Mouse (Mus musculus) A20 (cell line): ENCODE data around the gene Fbxl5.

ENCODE experiments used
- DNase-seq: peaks from one replicate; pipeline ENCODE4 v3.0.0-alpha.2; 2011; ENCODE audit warnings: low read depth, low spot score

Gene Fbxl5

DNA sequence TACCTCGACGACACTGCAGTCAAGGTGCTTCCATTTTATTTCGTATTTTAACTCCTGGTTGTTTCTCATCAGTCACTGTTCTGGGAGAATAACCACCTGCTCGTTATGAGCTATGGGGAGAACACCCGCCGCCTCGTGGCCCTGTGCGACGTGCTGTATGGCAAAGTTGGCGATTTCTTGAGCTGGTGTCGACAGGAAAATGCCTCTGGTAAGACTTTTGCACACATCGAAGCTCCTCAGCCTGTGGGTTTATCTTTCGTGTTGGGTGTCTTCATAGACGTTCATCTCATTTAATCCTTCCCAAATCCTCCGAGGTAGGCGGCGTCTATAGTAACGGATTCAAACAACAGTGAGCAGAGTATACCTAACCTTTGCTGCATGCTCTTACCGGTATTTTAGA lies at the start of gene Fbxl5:
Gene Fbxl5, minus strand, starts transcription at position 101 of the 400 bp plus-strand sequence.
- no peak for DNase-seq

DNA sequence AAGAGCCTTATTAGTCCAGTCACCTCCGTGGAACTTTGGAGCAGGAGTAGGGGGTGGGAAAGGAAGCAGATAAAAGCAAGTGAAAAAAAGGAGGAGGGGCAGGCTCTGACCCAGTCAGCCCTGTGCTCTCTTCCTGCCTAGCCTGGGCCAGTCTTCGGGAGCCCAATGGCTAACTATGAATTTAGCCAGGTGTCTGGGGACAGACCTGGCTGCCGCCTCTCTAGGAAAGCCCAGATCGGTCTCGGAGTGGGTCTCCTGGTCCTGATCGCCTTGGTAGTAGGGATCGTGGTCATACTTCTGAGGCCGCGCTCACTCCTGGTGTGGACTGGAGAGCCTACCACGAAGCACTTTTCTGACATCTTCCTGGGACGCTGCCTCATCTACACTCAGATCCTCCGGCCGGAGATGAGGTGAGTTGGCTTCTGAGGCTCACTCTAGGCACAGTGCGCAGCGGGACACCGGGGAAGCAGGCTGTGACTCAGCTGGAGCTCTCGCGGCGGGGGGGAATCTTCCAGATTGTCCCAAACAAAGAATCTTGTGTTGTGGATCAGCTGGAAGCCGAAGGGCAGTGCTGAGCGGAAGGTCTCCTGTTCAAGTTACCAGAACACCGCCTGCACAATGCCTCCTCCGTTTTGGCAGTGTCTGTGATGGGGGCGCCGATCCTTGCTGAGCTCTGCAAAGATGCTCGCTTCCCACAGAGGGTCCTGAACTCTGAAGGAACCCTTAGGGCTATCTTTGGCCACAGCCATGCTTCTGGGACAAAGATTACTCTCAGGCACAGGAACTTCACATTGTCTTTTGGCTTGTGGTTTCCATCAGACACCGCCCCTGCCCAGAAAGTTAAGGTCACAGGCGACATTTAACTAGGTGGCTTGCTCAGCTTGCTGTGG lies 47.5 kb upstream of the Fbxl5 start:
- no peak for DNase-seq

DNA sequence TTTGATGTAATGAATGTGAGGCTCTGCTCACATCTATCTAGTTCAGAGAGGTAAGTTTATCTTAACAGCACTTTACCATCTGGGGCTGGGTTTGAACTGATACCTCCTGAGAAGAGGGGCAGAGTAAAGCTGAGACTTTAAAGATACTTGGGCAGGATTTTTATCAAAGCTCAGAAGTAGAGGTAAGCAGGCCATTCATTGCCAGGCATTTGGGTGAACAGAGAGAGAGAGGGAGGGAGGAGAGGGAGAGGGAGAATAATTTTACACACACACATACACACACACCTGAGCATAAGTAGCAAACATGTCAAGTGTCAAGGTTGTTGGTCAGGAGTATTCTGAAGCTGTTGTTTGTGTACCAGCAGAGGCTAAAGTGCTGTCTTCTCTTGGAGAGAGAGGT lies 46.8 kb upstream of the Fbxl5 start, which contains the start of gene Cd38:
Gene Cd38, plus strand, starts transcription at position 301 of the 400 bp plus-strand sequence.
- no peak for DNase-seq

DNA sequence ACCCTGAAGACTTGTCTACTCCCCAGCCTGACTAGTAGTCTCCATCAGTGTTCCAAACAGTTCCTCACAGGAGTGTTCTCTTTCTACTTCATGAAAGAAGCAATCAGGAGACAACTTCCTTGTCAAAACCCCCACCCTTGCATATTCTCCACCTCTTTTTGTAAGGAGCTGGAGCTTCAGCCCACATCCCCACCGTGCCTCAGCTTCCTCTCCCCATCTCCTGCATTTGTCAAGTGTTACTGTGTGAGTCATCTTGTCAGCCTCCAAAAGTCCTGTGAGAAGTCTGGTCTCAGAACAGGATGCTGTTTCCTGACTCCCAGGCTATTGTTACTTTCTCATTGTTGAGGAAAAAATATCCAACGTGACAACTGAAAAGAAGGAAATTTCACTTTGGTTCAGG lies 43.9 kb upstream of the Fbxl5 start:
- no peak for DNase-seq

DNA sequence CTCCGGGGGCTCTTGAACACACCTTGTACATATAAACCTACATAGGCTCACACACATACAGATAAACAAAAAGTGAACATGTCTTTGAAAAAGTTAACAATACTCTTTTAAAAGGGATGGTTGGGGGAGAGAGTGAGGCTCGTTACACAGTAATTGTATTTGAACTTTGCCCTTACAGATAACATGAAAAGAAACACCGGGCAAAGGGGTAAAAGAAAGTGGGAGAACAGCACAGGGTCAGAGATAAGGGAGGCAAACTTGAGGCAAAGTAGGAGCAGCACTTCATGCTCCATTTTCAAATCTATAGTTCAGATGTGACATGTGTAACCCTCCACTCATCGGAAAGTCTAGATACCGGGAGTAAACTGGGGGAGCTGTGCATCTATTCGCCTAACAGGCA lies 42.2 kb upstream of the Fbxl5 start:
- no peak for DNase-seq

DNA sequence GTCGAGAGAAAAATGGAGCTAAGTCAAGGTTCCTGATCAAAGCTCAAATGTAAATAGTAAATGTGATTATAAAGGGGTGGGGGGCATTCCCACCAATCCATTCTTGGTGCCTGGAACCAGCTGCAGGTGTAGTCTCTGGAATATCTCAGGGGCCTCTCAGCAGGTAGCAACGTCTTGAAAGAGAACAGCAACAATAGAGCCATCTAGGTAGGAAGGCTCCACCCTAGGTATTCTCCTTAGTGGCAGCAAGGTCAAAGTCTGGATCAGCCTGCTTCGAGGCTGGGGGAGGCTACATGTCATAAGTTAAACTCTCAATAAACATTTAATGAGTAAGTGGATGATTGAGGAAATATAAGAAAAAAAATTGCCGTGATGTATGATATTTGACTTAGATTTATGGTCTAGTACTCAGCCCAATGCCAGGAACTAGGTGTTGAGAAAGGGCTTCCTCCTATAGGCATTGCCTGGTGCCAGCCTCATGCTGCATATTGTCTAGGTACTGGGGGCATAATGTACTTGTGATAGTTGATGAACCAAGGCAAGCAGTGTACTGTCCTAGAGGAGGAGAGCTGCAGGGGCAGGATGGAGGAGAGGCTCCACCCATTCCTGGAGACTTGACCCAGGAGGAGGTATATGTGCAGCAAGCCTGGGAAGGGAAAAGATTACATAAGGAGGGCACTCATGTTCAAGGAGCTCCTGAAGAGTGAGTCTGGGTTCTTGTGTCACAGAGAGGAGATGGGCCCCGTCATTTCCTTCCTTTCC lies 39.4 kb upstream of the Fbxl5 start:
- no peak for DNase-seq

DNA sequence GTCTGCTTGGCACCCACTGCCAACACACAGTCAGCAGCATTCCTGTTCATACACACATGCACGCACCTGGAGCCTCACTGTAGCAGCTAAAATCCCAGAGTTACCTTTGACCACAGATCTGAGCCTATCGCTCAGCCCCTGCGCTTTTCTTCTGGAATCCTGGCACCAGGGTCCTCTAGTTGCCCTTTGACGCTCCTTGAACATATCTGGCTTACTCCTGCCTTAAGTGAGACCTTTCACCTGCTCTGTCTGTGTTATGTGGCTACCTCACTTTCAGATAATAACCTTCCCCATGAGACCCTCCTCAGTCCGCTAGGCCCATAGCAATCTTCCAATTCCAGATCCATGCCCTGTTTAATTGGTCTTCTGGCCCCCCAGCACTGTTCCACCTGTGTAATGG lies 38.7 kb upstream of the Fbxl5 start:
- DNase-seq, result no peak

DNA sequence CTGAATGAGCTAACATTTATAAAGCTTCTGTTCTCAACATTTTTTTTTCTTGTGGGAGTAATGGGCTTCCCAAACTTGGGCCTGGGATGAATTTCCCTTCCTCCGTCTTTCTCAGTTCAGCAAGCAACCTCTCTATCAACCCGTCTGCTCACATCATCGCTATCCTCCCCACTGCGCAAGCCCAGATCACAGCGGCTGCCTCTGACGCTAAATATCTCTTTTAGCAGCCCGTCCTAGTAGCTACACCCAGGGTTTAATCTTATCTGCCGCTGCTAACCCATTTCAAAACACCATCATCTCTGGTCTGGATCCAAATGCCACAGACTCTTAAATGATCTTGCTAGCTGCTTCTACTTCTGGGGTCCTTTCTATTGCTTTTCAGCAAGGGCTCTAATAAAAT lies 38.2 kb upstream of the Fbxl5 start:
- no peak for DNase-seq

DNA sequence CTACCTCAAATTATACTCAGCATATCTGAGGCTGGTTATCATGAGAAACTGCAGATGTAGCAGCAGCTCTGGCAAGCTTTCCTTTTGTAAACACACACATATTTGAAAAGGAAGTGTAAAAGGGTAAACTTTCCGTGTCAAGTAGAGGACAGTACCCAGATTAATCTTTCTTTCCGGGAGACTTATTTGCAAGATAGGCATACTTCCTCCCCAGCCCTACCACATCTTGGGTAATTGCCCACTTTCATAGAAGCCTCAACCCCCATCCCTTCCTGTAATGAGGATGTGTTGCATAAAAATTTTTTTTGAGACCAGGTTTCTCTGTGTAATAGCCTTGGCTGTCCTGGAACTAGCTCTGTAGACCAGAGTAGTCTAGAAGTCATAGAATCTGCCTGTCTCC lies 34.3 kb upstream of the Fbxl5 start:
- DNase-seq, result peak; percentile 69

DNA sequence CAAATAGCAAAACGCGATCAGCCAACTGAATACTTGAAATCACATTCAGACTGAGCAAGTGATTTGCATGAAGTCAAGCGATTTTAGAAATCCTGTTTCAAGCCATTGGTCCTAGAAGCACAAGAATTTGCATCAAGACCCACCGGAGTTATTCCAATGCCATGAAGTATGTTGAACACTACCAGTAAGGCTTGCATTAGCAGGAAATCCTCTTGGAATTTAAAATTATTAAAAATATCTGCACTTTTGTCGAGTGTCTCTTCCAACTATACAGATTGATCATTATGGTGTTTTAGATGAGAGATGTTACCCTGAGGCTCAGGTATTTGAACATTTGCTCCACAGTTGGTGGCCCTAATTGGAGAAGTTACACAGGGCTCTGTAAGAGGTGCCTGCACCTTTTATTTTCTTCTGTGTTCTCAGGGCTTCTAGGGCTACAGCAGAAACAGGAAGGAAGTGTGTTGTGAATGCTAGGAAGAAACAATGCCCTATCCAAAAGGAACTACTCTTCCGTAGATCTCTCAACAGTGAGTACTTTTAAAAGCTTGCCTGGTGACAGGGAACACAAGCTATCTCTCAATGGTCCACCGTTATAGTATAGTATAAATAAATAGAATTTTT lies 32.5 kb upstream of the Fbxl5 start:
- DNase-seq, result peak; percentile 19

DNA sequence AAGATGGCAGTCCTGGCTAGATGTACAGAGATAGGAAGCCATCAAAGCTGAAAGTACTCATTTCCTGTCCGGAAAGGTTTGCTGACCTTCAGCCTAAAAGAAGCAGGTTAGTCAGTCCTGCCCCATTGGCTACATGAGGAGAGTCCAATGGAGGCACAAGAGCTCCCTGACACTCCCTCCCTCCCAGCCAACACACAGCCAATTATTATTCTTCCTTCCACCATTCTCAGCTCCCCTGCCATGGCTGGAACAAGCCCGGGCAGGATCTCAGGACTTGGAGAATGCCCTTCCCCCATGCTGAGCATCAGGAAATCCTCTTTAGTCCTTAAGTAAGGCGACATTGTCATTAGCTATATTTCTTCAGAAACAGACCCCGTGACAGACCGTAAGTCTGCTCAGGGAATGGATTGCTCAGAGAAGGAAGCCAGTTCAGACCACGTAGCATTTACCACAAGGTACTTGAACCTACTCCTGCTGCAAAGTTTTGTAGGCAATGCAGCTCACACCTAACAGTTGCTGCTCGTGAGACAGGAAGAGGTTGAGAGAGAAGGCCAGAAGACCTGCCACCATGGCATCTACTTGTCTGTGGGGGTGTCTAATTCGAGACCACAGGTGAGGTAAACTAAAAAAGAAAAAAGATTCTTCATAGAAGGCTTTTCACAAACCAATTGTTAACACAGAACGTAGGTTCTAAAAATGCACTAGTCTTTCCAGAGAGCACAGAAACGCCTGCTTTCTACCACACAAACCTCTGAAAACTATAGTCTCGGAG lies 31.8 kb upstream of the Fbxl5 start:
- DNase-seq, result peak; percentile 5

DNA sequence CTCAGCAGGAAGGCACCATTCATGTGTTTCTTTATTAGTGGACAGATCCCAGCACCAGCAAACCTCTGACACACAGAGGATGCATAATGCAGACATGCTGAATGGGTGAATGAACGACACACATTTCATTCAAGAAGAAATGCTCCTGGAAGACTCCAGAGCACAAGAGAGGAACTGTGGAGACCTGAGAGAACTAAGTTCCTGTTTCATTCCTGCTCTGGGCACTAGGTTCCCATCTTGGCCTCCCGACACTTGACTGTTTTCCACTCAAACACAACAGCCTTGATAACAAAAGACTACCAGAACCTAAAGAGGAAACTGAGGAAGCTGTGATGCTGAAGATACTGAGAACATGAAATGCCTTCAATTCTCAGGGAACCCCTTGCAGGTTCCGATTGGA lies 26.8 kb upstream of the Fbxl5 start:
- DNase-seq, result peak; percentile 17

DNA sequence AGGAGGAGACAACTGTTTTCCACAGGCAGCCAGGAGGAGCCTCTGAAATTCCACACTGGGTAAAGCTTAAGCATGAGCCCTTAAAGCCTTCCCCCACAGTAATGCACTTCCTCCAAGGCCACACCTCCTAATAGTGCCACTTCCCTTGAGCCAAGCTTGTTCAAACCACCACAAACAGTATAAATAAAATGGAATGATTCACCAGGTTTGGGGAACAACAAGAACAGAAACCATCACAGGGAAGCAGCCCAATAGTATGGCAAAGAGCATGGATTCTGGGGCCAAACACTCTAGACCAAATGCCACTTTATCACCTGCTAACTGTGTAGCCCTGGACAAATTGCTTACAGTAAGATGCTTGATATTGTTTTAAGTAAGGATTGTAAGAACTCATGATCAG lies 26.1 kb upstream of the Fbxl5 start:
- no peak for DNase-seq

DNA sequence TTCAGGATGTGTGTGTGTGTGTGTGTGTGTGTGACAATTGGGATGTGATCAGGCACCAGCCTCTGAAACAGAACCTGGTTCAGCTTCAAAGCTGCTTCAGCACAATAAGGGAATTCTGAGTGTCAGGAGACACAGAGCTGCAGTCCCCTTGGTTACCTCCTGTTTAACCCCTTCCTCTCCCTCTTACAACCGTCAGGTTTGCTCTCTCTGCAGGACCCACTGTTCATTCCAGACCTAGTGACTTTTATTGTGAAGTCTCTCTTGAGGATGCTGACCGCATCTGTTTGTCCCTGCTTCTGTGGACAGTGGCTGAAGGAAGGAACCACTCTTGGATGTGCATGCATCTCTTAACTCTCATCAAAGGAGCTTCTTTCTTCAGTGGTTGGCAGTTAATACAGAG lies 24.8 kb upstream of the Fbxl5 start:
- DNase-seq, result no peak

DNA sequence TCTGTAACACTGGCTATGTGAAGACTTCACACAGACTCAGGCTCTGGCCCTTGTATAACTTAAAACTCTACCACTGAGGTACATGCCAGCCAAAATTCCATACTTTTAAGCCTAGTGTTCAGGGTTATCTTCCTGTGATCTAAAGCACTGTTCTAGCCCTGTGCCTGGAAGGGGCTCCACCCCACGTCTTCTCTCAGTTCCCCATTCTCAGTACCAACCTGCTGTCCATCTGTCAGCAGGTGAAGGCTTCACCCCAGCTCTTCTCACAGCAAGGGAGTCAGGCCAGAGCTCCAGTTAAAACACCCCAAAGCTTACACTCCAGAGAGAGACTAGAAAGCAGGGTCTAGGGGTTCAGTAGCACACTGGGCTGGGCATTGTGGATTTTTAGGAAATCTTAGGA lies 24.2 kb upstream of the Fbxl5 start:
- DNase-seq, result peak; percentile 79

DNA sequence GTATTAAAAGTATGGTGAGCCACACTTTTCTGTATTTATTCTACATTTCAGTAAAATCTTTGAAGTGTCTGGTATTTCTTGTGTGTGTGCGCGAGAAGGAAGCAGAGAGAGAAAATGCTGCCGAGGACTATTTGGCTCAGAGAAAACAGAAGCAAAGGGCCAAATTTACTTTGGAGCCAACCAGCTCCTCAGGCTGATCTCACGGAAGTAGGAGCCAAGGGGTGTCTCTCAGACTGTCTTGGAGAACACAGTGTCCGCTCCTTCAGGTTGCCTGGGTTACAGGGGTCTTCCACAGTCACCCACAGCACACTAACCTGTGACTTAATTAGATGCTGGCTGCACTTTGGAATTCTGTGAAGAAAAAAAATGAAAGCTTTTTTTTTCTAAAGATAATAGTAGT lies 23.6 kb upstream of the Fbxl5 start:
- no peak for DNase-seq

DNA sequence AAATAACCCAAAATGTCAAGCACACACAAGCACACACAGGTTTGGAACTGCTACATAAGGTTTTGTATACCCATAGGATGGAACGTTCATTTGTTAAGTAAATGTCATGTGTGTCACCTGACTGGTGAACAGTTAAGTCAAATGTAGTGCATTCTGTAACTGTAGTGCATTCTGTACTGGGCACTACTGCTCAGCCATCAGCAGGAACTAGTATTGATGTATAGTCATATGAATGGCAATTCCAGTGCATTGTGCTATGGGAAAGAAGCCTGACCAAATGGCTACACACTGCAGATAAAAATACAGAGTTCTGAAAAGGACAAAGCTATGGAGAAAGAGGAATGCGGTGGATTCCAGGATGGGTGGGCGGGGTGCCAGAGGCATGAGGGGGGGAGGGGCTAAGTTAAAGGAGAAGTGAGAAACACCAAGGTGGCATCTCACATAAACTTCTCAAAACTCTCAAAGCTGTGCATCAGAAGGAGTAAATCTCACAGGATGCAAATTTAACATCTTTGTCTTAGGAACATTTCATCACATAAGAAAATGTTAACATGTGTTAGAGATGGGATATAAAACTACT lies 21.2 kb upstream of the Fbxl5 start:
- peak; percentile 49 for DNase-seq

DNA sequence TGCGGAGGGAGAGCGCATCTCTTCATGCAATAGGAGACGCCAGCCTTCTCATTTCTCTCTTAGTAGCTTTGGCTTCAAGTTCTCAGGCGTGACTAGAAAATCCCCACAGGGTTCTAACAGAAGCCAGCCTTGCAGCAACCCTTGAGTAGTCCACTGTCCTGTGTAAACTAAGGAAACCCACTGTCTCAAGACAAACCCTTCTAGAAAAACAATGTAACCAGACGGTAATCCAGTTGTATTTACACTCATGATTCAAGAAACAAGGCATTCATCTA lies 20.5 kb upstream of the Fbxl5 start:
- peak; percentile 64 for DNase-seq

DNA sequence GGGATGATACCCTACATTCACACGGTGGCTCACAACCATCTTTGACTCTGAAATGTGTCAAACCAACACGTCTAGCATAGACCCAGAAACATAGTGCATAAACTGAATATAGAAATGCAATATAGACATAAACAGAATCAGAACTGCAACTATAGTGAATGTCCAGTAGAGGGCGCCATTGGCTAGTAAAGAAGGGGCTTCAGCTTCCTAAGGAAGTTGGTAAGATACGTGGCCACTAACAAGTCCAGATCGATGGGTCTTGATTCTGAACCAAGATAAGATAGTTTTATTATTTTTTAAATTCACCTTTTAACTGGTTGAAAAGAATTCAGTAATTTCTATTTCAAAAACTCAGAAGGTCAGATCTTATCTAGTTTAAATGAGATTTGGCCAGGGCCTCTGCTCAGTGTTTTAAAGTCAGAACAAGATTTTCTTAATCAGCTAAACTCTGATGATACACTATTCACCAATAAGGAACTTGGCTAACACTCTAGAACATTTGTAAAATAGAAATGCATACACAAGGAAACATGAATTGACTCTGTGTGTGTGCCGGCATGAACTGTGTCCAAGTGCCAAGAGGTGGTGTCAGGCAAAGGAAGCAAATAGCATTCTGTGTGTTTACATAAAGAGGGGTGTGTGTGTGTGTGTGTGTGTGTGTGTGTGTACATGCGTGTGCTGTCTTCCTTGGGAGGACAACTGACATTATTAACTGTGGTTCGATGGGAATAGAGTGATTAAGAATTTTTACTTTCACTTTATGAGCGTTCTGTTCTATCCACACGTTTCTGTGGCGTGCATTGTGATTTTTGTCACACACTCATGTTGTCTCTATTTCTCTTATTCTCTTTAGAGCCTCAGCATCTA lies 19.9 kb upstream of the Fbxl5 start:
- DNase-seq, result peak; percentile 85

DNA sequence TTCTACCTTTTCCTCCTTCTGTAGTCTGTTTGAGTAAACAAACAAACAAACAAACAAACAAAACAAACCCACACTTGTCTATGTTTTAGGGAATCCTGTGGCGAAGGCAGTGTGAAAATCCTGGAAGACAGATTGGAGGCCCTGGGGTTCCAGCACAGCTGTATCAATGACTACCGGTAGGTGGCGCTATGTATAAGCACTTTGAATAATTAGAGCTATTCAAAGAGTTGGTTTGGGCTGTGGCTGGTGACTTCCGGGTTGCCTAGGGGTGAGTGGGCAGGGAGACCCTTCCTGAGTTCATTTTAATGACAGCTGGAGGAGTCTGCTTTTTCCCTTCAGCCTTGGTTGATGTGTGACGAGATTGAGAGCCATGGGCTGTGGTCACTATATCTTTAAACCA lies 15.9 kb upstream of the Fbxl5 start:
- DNase-seq, result peak; percentile 68

DNA sequence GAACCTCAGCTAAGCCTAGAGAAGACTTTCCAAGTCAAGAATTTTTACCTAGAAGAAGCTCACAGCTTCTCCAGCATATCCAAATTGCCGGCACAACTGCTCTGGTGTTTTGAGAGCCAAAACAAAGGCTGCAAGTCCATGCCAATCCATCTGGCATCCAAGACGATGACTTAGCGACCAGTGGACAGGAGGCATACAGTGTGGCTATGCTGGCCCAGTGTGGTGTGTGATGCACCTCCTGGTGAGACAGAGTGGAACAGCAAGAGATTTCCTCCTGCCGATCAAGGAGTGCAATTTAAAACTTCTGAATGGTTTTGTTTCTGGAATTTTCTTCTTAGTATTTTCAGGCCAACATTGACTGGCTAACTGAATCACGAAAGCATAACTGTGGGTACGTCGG lies 15.2 kb upstream of the Fbxl5 start:
- peak; percentile 22 for DNase-seq
